Mouse (Mus musculus) layer of hippocampus, postnatal 36 days (tissue): ENCODE measurements around the gene Park7. TPM values are rescaled to one million over a fixed set of nuclear protein-coding genes. Genes with fewer than 3 reads are reported as not detected.

Experiments used
- total RNA-seq, 2 experiments: library from RNA; stranded (reverse); gene quantifications; 2 replicates each; pipeline ENCODE4 v1.2.3; 2021

Park7 gene
- total RNA-seq, 2 experiments from 2014 or later = 220 to 235 TPM

Other genes starting within 250 kb of the Park7 start
- gene Errfi1, start 60.5 kb downstream of the Park7 start, total RNA-seq = 10 to 100 TPM; 50.2 to 56.3 TPM
- gene Tnfrsf9, start 125 bp upstream of the Park7 start, total RNA-seq = under 1 TPM; 0.61 to 1.00 TPM
- not detected for gene Uts2, start 82.7 kb upstream of the Park7 start, total RNA-seq
- gene Per3, start 130.2 kb upstream of the Park7 start, total RNA-seq = 10 to 100 TPM; 30.1 to 39.4 TPM
- 10 to 100 TPM; 33.6 to 34.5 TPM for gene Vamp3, start 143.5 kb upstream of the Park7 start, total RNA-seq
- not detected for gene Gm13090, start 175.1 kb upstream of the Park7 start, total RNA-seq